Mouse (Mus musculus) macrophage (primary cell): Measurements from ENCODE around the gene Gimap7. TPM values are rescaled to one million over a fixed set of nuclear protein-coding genes. Genes with fewer than 3 reads are reported as not detected.

ENCODE experiments used
- polyA plus RNA-seq: library from polyadenylated mRNA; stranded (reverse); fragments of 250-400 nt; gene quantifications from 3 replicates; pipeline ENCODE4 v1.2.4, GENCODE M21; 2018; ENCODE audit warnings: inconsistent platforms

Gene Gimap7
- polyA plus RNA-seq, 1 experiment from 2014 or later = 0.37 TPM

Other genes with a start within 250 kb of the Gimap7 start
- gene Atp6v0e2, start 181.0 kb upstream of the Gimap7 start, polyA plus RNA-seq = 0.20 TPM in 1 of 3 replicates, not detected in the others
- gene Lrrc61, start 163.8 kb upstream of the Gimap7 start, polyA plus RNA-seq = 15.1 to 31.1 TPM (median 17.8 TPM) in 3 replicates
- not detected in 3 replicates for gene Rarres2, start 145.8 kb upstream of the Gimap7 start, polyA plus RNA-seq
- gene Gm45021, start 129.0 kb upstream of the Gimap7 start, polyA plus RNA-seq = not detected in 3 replicates
- 5.1 to 7.5 TPM (median 7.1 TPM) in 3 replicates for gene Repin1, start 124.7 kb upstream of the Gimap7 start, polyA plus RNA-seq
- not detected in 3 replicates for gene Gm44965, start 124.7 kb upstream of the Gimap7 start, polyA plus RNA-seq
- gene Zfp775, start 116.6 kb upstream of the Gimap7 start, polyA plus RNA-seq = 1.2 to 1.9 TPM (median 1.3 TPM) in 3 replicates
- gene AI854703, start 91.9 kb upstream of the Gimap7 start, polyA plus RNA-seq = 0.04 TPM in 1 of 3 replicates, not detected in the others
- 0.19 TPM in 1 of 3 replicates, not detected in the others for gene Gimap8, start 71.4 kb upstream of the Gimap7 start, polyA plus RNA-seq
- gene Gimap9, start 42.5 kb upstream of the Gimap7 start, polyA plus RNA-seq = 0.13 to 0.43 TPM in 2 of 3 replicates, not detected in the other
- 0.22 to 1.1 TPM (median 0.44 TPM) in 3 replicates for gene Gimap4, start 34.1 kb upstream of the Gimap7 start, polyA plus RNA-seq
- gene Gimap6, start 10.4 kb upstream of the Gimap7 start, polyA plus RNA-seq = 0.79 to 2.1 TPM in 2 of 3 replicates, not detected in the other
- gene Gm28053, start within 50 bp of the Gimap7 start, polyA plus RNA-seq = not detected in 3 replicates
- not detected in 3 replicates for gene Gimap1, start 20.4 kb downstream of the Gimap7 start, polyA plus RNA-seq
- not detected in 3 replicates for gene Gimap5, start 27.6 kb downstream of the Gimap7 start, polyA plus RNA-seq
- 0.32 TPM in 1 of 3 replicates, not detected in the others for gene Gimap3, start 52.2 kb downstream of the Gimap7 start, polyA plus RNA-seq
- 11.9 to 62.5 TPM (median 19.0 TPM) in 3 replicates for gene Tmem176a, start 122.3 kb downstream of the Gimap7 start, polyA plus RNA-seq
- gene Tmem176b, start 122.9 kb downstream of the Gimap7 start, polyA plus RNA-seq = 20.8 to 122 TPM (median 51.6 TPM) in 3 replicates
- not detected in 3 replicates for gene Aoc1, start 154.3 kb downstream of the Gimap7 start, polyA plus RNA-seq
- gene 1600015I10Rik, start 211.3 kb downstream of the Gimap7 start, polyA plus RNA-seq = not detected in 3 replicates